Mouse (Mus musculus) bone marrow macrophage, adult 2 months (primary cell): ENCODE results near the gene Tmem151b.

ENCODE experiments used
- CTCF ChIP-seq: IDR thresholded peaks from 2 replicates; pipeline ENCODE4 v1.5.1; 2012; ENCODE audit warnings: low read depth, mild to moderate bottlenecking, low read length, moderate library complexity
- POLR2A ChIP-seq: IDR thresholded peaks from 2 replicates; pipeline ENCODE4 v1.6.1; 2012; ENCODE audit warnings: mild to moderate bottlenecking, low read depth, low read length, borderline replicate concordance

DNA sequence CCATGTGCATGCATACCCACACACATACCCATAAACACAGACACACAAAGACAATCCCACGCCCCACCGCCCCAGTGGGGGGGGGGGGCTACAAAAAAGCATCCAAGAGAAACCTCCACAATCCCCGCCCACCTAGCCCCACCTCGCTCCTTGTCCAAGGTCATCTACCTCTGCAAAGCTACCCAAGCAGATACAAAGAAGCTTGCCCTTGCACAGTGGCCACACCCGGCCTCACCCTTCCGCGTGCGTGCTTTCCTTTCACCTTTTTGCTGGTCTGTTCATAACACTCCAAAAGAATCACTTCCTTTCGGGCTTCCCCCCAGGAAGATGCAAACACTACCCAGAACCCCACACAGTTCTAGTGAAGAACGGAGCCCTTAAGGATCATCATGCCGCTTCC lies 54.1 kb downstream of the Tmem151b start:
- TF ChIP-seq CTCF = no peak
- no peak for TF ChIP-seq POLR2A
